Mouse (Mus musculus) kidney, adult 18-20 months (tissue): ENCODE data around the gene Pigp.
A peak's percentile ranks its signal among the peaks of the same experiment; 100 is the strongest.
"Not testable (repeated sequence)": the region's sequence is repeated elsewhere in the genome, so short reads cannot be mapped to it uniquely, and the experiment has no call there.

Experiments
- DNase-seq: peaks from one replicate; pipeline ENCODE4 v3.0.0; 2021

The Pigp gene

GRCm38 (mm10) chr16:94356776-94357494, 14.7 kb downstream of the Pigp start:
- no peak for DNase-seq

GRCm38 (mm10) chr16:94356046-94356445, 15.6 kb downstream of the Pigp start:
- no peak for DNase-seq

GRCm38 (mm10) chr16:94354450-94354849, 17.2 kb downstream of the Pigp start:
- no peak for DNase-seq

GRCm38 (mm10) chr16:94350287-94350677, 21.4 kb downstream of the Pigp start:
- DNase-seq: no peak

GRCm38 (mm10) chr16:94349588-94350286, 21.9 kb downstream of the Pigp start:
- peak; percentile 9 for DNase-seq

GRCm38 (mm10) chr16:94348779-94349178, 22.9 kb downstream of the Pigp start:
- no peak for DNase-seq

- DNase-seq: no peak
Measured at GRCm38 (mm10) chr16:94347080-94347731, 24.4 kb downstream of the Pigp start.

GRCm38 (mm10) chr16:94345733-94346132, 25.9 kb downstream of the Pigp start:
- no peak for DNase-seq

GRCm38 (mm10) chr16:94339164-94340160, 32.2 kb downstream of the Pigp start:
- DNase-seq: not testable (repeated sequence)

GRCm38 (mm10) chr16:94335656-94336055, 36.0 kb downstream of the Pigp start:
- no peak for DNase-seq

GRCm38 (mm10) chr16:94331886-94332252, 39.8 kb downstream of the Pigp start:
- peak; percentile 83 for DNase-seq

- DNase-seq: no peak
Measured at GRCm38 (mm10) chr16:94331233-94331885, 40.3 kb downstream of the Pigp start.

GRCm38 (mm10) chr16:94330429-94330828, 41.2 kb downstream of the Pigp start:
- no peak for DNase-seq

- DNase-seq: no peak
Measured at GRCm38 (mm10) chr16:94328881-94329867, 42.5 kb downstream of the Pigp start.

- peak; percentile 68 for DNase-seq
Measured at GRCm38 (mm10) chr16:94327781-94328711, 43.6 kb downstream of the Pigp start, which contains the start of gene Ripply3. TSS of gene Ripply3 (plus strand) at chr16:94328420.

- DNase-seq: no peak
Measured at GRCm38 (mm10) chr16:94326008-94326407, 45.6 kb downstream of the Pigp start.

GRCm38 (mm10) chr16:94323681-94324080, 48.0 kb downstream of the Pigp start:
- DNase-seq: no peak

- no peak for DNase-seq
Measured at GRCm38 (mm10) chr16:94320223-94320622, 51.4 kb downstream of the Pigp start.

GRCm38 (mm10) chr16:94317752-94318151, 53.9 kb downstream of the Pigp start:
- peak; percentile 53 for DNase-seq

- no peak for DNase-seq
Measured at GRCm38 (mm10) chr16:94315215-94315614, 56.4 kb downstream of the Pigp start.
